Mouse (Mus musculus): ENCODE measurements at regions not wholly inside any gene's neighbourhood (a gene's known extent, or its start where the extent isn't known, plus 50 kb on each side); places are given as distances from the start of the nearest gene placed in this dataset.

DNA sequence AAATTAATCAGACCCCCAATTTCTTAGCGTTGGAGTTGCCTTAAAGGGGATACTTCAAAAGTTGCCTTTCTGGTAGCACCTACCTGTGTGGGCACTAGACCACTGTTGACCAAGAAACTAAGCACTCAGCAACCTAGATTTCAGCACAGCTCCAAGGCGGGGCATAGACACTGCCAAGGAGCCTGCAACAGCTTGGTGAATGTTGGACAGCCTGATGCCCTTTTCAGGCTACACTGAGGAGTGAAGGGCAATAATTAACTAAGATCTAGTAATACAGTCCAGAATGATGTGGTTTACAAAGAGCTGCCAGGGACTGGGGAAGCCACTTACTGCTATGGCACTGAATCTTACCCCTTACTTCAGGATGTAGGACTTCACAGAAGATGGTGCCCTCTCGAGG, 304.9 kb downstream of the Satb1 start:
- Histone ChIP-seq H3K4me1 (no peaks in the 10 kb centered on the region), H3K27ac (replicated peaks) (no peak overlapping the region), H3K9me3 (replicated peaks) (no peaks in the 10 kb centered on the region), H3K36me3 (no peaks in the 10 kb centered on the region), H3K4me2 (replicated peaks) (no peak overlapping the region), H3K9ac (no peak overlapping the region), H3K4me3 (replicated peaks) (no peak overlapping the region), H3K27me3 (no peaks in the 10 kb centered on the region)
- 82% methylated on average over 3 of the region's 3 CpGs for WGBS
- ATAC-seq (ENCODE audit: insufficient number of reproducible peaks, low FRiP score, low TSS enrichment, low read depth): no peak

DNA sequence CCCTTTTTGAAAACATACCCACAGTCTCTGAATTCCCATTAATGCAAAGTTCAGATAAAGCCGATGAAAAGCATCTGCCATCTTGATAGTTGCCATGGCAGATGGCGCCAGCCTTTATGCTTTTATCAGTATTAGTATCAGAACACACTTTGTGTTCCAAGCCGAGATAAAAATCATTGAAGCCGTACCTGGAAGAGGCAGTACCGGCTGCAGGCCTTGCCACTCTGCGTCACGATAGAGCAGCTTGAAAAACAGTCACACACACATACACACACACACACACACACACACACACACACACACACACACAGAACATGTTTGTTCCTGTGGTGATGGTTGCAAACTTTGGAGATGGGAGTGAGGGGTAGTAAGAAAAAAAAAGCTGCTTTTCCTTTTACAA, 306.2 kb downstream of the Satb1 start:
- no peaks in the 10 kb centered on the region for H3K36me3 ChIP-seq
- no peak for ATAC-seq (ENCODE audit: insufficient number of reproducible peaks, low FRiP score, low TSS enrichment, low read depth)
- H3K9ac ChIP-seq: no peak overlapping the region
- H3K27ac ChIP-seq (replicated peaks): no peak overlapping the region
- no peaks in the 10 kb centered on the region for H3K4me1 ChIP-seq
- H3K4me3 ChIP-seq (replicated peaks): no peak overlapping the region
- WGBS: 69% methylated on average over 7 of the region's 7 CpGs
- H3K4me2 ChIP-seq (replicated peaks): no peak overlapping the region
- no peaks in the 10 kb centered on the region for H3K9me3 ChIP-seq (replicated peaks)
- H3K27me3 ChIP-seq: no peaks in the 10 kb centered on the region

DNA sequence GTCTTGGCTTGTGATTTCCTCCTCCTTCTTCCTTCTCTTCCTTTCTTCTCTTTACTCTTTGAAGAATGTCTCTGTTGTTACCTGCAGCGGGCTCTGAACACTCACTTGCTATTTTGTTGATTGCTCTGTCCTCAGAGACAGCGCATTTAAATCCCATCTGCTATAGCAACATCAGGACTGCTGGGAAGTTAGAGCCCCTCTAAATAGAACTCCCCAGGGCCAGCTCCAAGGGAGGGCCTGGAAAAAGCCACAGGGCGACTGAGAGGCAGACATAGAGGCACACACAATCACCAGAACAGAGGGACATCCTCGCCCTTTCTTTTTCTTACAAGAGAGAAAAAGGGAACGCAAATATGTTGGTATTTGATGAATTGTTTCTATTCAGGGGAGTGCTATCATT, 306.6 kb downstream of the Satb1 start:
- Histone ChIP-seq H3K27ac (replicated peaks) (no peak overlapping the region), H3K4me2 (replicated peaks) (no peak overlapping the region), H3K36me3 (no peaks in the 10 kb centered on the region), H3K9me3 (replicated peaks) (no peaks in the 10 kb centered on the region), H3K27me3 (no peaks in the 10 kb centered on the region), H3K4me1 (no peaks in the 10 kb centered on the region), H3K4me3 (replicated peaks) (no peak overlapping the region), H3K9ac (no peak overlapping the region)
- 32% methylated on average over 5 of the region's 5 CpGs for WGBS
- no peak for ATAC-seq (ENCODE audit: insufficient number of reproducible peaks, low FRiP score, low TSS enrichment, low read depth)

DNA sequence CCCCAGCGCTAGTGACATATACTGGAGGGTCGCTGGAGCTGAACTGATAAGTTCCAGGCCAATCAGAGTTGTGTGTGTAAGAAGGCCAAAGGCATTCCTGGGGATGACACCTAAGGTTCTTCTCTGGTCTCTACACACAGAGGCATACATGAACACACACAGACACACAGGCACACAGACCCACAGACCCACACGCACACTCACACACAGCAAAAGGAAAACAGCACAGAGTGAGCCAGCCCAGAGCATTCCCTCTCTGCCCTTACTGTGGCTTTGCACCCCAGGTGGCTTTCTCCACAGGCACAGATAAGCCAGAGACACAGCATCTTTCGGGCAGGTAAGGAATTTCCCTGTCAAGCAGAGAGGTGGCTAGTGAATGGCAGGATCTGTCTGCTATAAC, 307.1 kb downstream of the Satb1 start:
- H3K36me3 ChIP-seq: no peaks in the 10 kb centered on the region
- no peaks in the 10 kb centered on the region for H3K4me1 ChIP-seq
- ATAC-seq (ENCODE audit: insufficient number of reproducible peaks, low FRiP score, low TSS enrichment, low read depth): no peak
- no peaks in the 10 kb centered on the region for H3K9me3 ChIP-seq (replicated peaks)
- no peak overlapping the region for H3K4me3 ChIP-seq (replicated peaks)
- 45% methylated on average over 4 of the region's 4 CpGs for WGBS
- no peaks in the 10 kb centered on the region for H3K27me3 ChIP-seq
- no peak overlapping the region for H3K9ac ChIP-seq
- no peak overlapping the region for H3K4me2 ChIP-seq (replicated peaks)
- H3K27ac ChIP-seq (replicated peaks): no peak overlapping the region

DNA sequence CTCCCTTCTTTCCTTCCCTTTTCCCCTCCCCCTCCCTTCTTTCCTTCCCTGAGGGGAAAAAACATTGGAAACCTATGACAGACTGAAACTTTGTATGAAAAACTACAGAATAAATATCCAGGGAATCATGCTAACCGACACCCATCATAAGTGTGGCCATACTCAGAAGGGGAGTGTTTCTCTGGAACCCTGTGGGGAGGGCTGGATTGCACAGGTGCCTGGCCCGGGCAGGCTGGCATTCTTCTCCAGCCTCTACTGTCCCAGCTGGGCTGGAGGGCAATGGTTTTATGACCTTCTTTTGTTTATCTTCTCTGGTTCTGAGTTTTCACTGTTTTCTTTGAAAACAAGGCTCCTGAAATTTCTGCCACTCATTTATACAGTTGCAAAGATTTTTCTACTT, 307.9 kb downstream of the Satb1 start:
- 46% methylated on average over 2 of the region's 2 CpGs for WGBS
- Histone ChIP-seq H3K9ac (no peak overlapping the region), H3K4me2 (replicated peaks) (no peak overlapping the region), H3K36me3 (no peaks in the 10 kb centered on the region), H3K27ac (replicated peaks) (no peak overlapping the region), H3K27me3 (no peaks in the 10 kb centered on the region), H3K4me1 (no peaks in the 10 kb centered on the region), H3K9me3 (replicated peaks) (no peaks in the 10 kb centered on the region), H3K4me3 (replicated peaks) (no peak overlapping the region)
- ATAC-seq (ENCODE audit: insufficient number of reproducible peaks, low FRiP score, low TSS enrichment, low read depth): no peak

DNA sequence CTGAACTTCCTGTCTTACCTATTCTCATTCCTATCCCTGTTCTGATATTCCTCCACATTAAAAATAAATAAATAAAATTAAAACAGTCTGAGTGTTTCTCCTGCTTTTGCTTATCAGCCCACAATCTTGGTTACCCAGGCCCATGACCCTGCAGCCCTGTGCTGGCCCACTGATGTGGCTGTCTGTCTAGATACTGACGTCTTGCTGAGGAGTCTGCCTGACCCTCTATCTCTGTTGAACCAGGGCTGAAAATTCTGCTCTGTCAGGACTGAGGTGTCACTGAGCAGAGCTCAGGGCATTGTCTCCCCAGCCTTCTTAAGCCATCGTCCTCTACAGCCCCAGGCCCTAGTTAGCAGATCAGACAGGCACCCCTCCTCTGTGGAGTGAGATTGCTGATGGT, 321.2 kb downstream of the Satb1 start:
- H3K4me3 ChIP-seq (replicated peaks): no peak overlapping the region
- ATAC-seq (ENCODE audit: insufficient number of reproducible peaks, low FRiP score, low TSS enrichment, low read depth): no peak
- WGBS: 42% methylated on average over 2 of the region's 2 CpGs

DNA sequence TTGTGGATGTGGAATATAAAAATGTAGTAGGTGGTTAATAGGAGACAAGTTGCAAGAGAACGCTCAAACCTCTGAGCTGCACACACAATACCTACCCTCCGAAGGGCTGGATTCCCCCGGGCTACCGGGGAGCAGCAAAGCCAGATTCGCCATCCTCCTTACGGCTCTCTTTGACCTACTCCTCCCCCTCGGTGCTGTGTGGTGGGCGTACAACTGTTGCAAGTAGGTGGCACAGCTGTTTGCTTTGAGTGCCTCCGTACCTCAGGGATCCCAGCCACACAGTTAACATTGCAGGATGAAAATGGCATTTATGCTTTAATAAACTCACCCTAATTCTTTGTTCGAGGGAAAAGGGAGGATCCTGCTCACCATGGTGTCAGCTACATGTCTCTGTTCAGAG, 321.6 kb upstream of the Tbc1d5 start:
- no peak overlapping the region for H3K27ac ChIP-seq (replicated peaks)
- 71% methylated on average over 10 of the region's 10 CpGs for WGBS
- H3K4me2 ChIP-seq (replicated peaks): no peak overlapping the region
- no peaks in the 10 kb centered on the region for H3K4me1 ChIP-seq
- no peaks in the 10 kb centered on the region for H3K9me3 ChIP-seq (replicated peaks)
- H3K27me3 ChIP-seq: no peaks in the 10 kb centered on the region
- no peak overlapping the region for H3K4me3 ChIP-seq (replicated peaks)
- H3K9ac ChIP-seq: no peak overlapping the region
- no peaks in the 10 kb centered on the region for H3K36me3 ChIP-seq
- ATAC-seq (ENCODE audit: insufficient number of reproducible peaks, low FRiP score, low TSS enrichment, low read depth): no peak

More for the DNA sequence above, 321.2 kb downstream of the Satb1 start:
- Histone ChIP-seq H3K9ac (no peak overlapping the region), H3K4me1 (no peaks in the 10 kb centered on the region), H3K9me3 (replicated peaks) (no peaks in the 10 kb centered on the region), H3K27me3 (no peaks in the 10 kb centered on the region), H3K4me2 (replicated peaks) (no peak overlapping the region), H3K36me3 (no peaks in the 10 kb centered on the region), H3K27ac (replicated peaks) (no peak overlapping the region)

DNA sequence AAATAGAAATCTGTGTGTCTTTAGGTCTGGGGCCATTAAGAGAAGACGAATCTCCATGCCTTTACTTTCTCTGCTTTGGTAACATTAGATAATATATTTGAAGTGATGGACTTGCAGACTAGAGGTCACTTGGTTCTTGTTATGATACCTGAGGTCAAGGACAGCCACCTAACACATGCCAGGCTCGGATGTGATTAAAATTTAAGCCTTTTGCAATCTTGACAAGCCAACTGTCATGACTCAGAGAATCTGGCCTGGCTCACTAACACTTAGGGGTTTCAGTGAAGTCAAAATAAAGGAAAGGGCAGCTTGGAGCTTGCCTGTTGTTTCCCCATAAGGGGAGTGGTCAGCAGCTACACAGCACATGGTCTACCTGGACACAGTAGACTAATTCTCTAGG, 320.4 kb upstream of the Tbc1d5 start:
- no peak overlapping the region for H3K27ac ChIP-seq (replicated peaks)
- no peak for ATAC-seq (ENCODE audit: insufficient number of reproducible peaks, low FRiP score, low TSS enrichment, low read depth)

DNA sequence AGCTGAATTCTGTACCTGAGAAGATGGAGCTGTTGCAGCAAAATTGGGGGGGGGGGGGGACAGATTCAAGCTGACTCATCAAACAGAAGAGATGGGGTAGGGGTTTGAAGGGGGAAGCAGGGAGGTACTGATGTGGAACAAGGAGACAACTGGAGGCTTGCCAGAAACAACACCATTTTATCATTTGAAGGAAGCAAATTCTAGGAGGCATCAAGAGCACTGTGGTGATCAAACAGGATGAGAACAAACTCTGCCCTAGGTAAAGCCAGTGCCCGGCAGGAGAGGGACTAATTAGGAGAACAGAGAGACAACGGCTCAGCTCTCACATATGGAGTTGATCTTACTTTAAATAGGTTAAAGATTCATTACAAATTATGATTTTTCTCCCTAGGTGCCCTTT, 315.9 kb upstream of the Tbc1d5 start:
- no peak for ATAC-seq (ENCODE audit: insufficient number of reproducible peaks, low FRiP score, low TSS enrichment, low read depth)
- Histone ChIP-seq H3K27me3 (no peaks in the 10 kb centered on the region), H3K4me3 (replicated peaks) (no peak overlapping the region), H3K9me3 (replicated peaks) (no peaks in the 10 kb centered on the region), H3K9ac (no peak overlapping the region), H3K36me3 (no peaks in the 10 kb centered on the region), H3K27ac (replicated peaks) (no peak overlapping the region), H3K4me1 (no peaks in the 10 kb centered on the region), H3K4me2 (replicated peaks) (no peak overlapping the region)
- WGBS: 43% methylated on average over 2 of the region's 2 CpGs

More for the DNA sequence above, 320.4 kb upstream of the Tbc1d5 start:
- Histone ChIP-seq H3K9me3 (replicated peaks) (no peaks in the 10 kb centered on the region), H3K27me3 (no peaks in the 10 kb centered on the region), H3K36me3 (no peaks in the 10 kb centered on the region), H3K4me1 (no peaks in the 10 kb centered on the region), H3K4me3 (replicated peaks) (no peak overlapping the region), H3K4me2 (replicated peaks) (no peak overlapping the region), H3K9ac (no peak overlapping the region)
- WGBS: 79% methylated on average over 2 of the region's 2 CpGs

DNA sequence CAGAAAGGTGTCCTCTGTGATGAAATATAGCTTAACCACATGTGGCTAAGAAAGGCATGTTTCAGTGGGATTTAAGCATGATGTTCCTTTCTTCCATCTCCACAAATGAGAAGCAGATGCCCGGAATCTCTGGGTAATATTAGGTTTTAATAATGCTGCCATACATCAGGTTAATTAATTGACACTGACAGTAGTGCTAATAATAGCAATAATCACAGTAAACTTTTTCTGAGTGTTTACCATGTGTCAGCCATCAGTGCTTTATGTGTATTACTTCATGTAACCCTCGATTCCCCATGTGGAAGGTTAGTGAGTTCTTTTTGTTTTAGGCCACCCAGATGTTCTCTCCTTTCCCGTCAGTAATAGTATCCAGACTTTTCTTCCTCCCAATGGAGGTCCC, 310.2 kb upstream of the Tbc1d5 start:
- 49% methylated on average over 3 of the region's 3 CpGs for WGBS
- no peak overlapping the region for H3K27ac ChIP-seq (replicated peaks)
- no peak for ATAC-seq (ENCODE audit: insufficient number of reproducible peaks, low FRiP score, low TSS enrichment, low read depth)
- no peaks in the 10 kb centered on the region for H3K36me3 ChIP-seq
- no peak overlapping the region for H3K4me3 ChIP-seq (replicated peaks)
- H3K9ac ChIP-seq: no peak overlapping the region
- H3K4me2 ChIP-seq (replicated peaks): no peak overlapping the region
- no peaks in the 10 kb centered on the region for H3K9me3 ChIP-seq (replicated peaks)
- no peaks in the 10 kb centered on the region for H3K4me1 ChIP-seq
- H3K27me3 ChIP-seq: no peaks in the 10 kb centered on the region

DNA sequence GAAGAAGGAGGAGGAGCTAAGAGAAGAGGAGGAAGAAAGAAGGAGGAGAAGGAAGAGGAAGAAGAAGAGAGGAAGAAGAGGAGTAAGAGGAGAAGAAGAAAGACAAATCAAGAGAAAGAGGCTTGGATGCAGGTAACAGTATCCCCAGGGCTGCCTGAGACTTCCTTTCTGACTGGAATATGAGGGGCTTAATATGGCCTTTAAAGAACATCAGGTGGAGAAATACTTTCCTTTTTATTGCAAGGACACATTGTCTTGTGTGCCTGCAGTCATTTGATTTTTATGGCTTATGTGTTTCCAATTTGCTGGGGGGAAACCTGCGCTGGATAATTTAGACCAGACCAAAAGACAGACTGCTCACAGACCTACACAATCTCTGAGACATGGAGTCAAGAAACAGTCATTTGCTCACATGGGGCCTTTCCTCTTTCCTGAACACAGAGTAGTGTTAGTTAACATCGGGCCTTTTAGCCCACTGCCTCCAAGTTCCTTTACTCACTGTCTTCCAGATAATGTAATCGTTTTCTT, 308.8 kb upstream of the Tbc1d5 start:
- Histone ChIP-seq H3K4me3 (replicated peaks) (no peak overlapping the region), H3K9ac (no peak overlapping the region), H3K9me3 (replicated peaks) (no peaks in the 10 kb centered on the region), H3K4me2 (replicated peaks) (no peak overlapping the region), H3K27me3 (no peaks in the 10 kb centered on the region), H3K4me1 (no peaks in the 10 kb centered on the region), H3K27ac (replicated peaks) (no peak overlapping the region), H3K36me3 (no peaks in the 10 kb centered on the region)
- ATAC-seq (ENCODE audit: insufficient number of reproducible peaks, low FRiP score, low TSS enrichment, low read depth): no peak
- 63% methylated on average over 3 of the region's 3 CpGs for WGBS

DNA sequence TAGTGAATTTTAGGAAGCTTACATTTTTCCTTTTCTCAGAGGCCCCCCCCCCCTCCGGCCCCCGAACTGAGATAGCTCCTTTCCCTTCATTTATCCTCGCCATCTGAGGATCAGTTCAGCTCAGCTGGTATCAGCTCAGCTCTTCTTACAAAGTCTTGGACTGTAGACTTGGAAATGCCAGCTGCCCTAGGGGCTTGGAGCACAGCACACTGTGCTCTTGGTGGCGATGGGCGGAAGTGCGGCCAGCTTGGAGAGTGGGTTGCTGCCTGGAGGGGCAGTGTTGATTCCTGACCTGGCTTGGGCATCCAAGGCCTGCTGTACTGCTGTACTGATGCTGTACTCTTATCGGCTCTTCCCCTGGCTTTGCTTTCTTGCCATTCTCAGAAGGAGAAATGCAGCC, 298.7 kb upstream of the Tbc1d5 start:
- H3K36me3 ChIP-seq: no peaks in the 10 kb centered on the region
- WGBS: 63% methylated on average over 7 of the region's 7 CpGs
- H3K4me3 ChIP-seq (replicated peaks): no peak overlapping the region
- H3K9me3 ChIP-seq (replicated peaks): no peaks in the 10 kb centered on the region
- no peak overlapping the region for H3K9ac ChIP-seq
- H3K4me2 ChIP-seq (replicated peaks): no peak overlapping the region
- H3K4me1 ChIP-seq: no peaks in the 10 kb centered on the region
- H3K27ac ChIP-seq (replicated peaks): no peak overlapping the region
- H3K27me3 ChIP-seq: no peaks in the 10 kb centered on the region
- no peak for ATAC-seq (ENCODE audit: insufficient number of reproducible peaks, low FRiP score, low TSS enrichment, low read depth)
